Mouse (Mus musculus) ES-E14 (cell line): ENCODE measurements at regions not wholly inside any gene's neighbourhood (a gene's known extent, or its start where the extent isn't known, plus 50 kb on each side); places are given as distances from the start of the nearest gene placed in this dataset.
A peak's percentile ranks its signal among the peaks of the same experiment; 100 is the strongest.

Experiments used
- DNase-seq: peaks from one replicate; pipeline ENCODE4 v3.0.0-alpha.2; 2013; ENCODE audit warnings: low read depth, low spot score
- H3K27ac ChIP-seq: 2 replicates; pipeline ENCODE4 v1.5.1; 2012; ENCODE audit warnings: low read depth, mild to moderate bottlenecking, low read length, moderate library complexity, mixed read lengths; ENCODE audit not compliant: poor library complexity, insufficient read depth, severe bottlenecking
- H3K36me3 ChIP-seq: 2 replicates; pipeline ENCODE4 v1.6.1; 2012; ENCODE audit warnings: mild to moderate bottlenecking, low read length, moderate library complexity, mixed read lengths; ENCODE audit not compliant: control insufficient read depth, poor library complexity, insufficient read depth, severe bottlenecking
- H3K4me1 ChIP-seq, 2 experiments: fragments of 150-350 bp in 1 of 2; sonication (generic) in 1 of 2; 2 replicates each; pipeline ENCODE4 v1.6.1; 2012; ENCODE audit warnings: low read length in 2 of 2, mild to moderate bottlenecking in 1 of 2, mixed read lengths in 1 of 2; ENCODE audit not compliant: control insufficient read depth in 2 of 2, insufficient read depth in 2 of 2, poor library complexity in 1 of 2
- H3K4me3 ChIP-seq, 2 experiments: fragments of 150-350 bp in 1 of 2; sonication (generic) in 1 of 2; 2 replicates each; pipeline ENCODE4 v1.5.1; 2012; ENCODE audit warnings: low read length in 2 of 2, low read depth in 1 of 2, mild to moderate bottlenecking in 1 of 2, mixed read lengths in 1 of 2; ENCODE audit not compliant: insufficient read depth in 1 of 2, poor library complexity in 1 of 2, severe bottlenecking in 1 of 2
- H3K9ac ChIP-seq: 2 replicates; pipeline ENCODE4 v1.6.1; 2012; ENCODE audit warnings: low read depth, mild to moderate bottlenecking, low read length, mixed read lengths; ENCODE audit not compliant: poor library complexity, insufficient read depth, severe bottlenecking
- H3K9me3 ChIP-seq: fragments of 150-350 bp; sonication (generic); 2 replicates; pipeline ENCODE4 v1.6.1; 2012; ENCODE audit warnings: low read depth, mild to moderate bottlenecking, low read length; ENCODE audit not compliant: control insufficient read depth, insufficient read depth
- CHD2 ChIP-seq: IDR thresholded peaks from 2 replicates; pipeline ENCODE4 v1.6.1; 2014; ENCODE audit warnings: mild to moderate bottlenecking, low read depth, low read length, inconsistent platforms
- HCFC1 ChIP-seq: IDR thresholded peaks from 2 replicates; pipeline ENCODE4 v1.6.1; 2012; ENCODE audit warnings: low read length, inconsistent platforms, borderline replicate concordance; ENCODE audit not compliant: insufficient read depth
- MAFK ChIP-seq: IDR thresholded peaks from 2 replicates; pipeline ENCODE4 v1.6.1; 2014; ENCODE audit warnings: mild to moderate bottlenecking, low read depth, low read length, inconsistent platforms; ENCODE audit not compliant: insufficient read depth
- ZC3H11A ChIP-seq: IDR thresholded peaks from 2 replicates; pipeline ENCODE4 v1.6.1; 2012; ENCODE audit warnings: low read depth, mild to moderate bottlenecking, inconsistent platforms, low read length, borderline replicate concordance
- ZNF384 ChIP-seq: IDR thresholded peaks from 2 replicates; pipeline ENCODE4 v1.6.1; 2012; ENCODE audit warnings: low read depth, low read length, inconsistent platforms
- in situ Hi-C, 2 experiments: fragments of 600-800 bp; cut with MboI; formaldehyde crosslinking; loops; one replicate each; pipeline ENCODE4 v1.15.1; 2025; ENCODE audit warnings: low sequenced_read_pairs in 2 of 2, inconsistent platforms in 1 of 2; ENCODE audit not compliant: unreplicated experiment in 2 of 2

GRCm38 (mm10) chr3:18683346-18684101 lies 735.3 kb downstream of the Cypt12 start:
- Histone ChIP-seq H3K4me1 (no peaks in the 10 kb centered on the region), H3K36me3 (no peaks in the 10 kb centered on the region), H3K4me3 (no peak overlapping the region), H3K9ac (no peak overlapping the region), H3K9me3 (no peaks in the 10 kb centered on the region), H3K27ac (no peak overlapping the region)
- no peak for DNase-seq
- in situ Hi-C loops, result no loop called here
- TF ChIP-seq ZC3H11A, result no peak

- Histone ChIP-seq H3K4me1 (peaks cover 0 to 5% of the 10 kb centered on the region in 2 experiments; a peak in 1 of 4 replicates), H3K4me3 (no peak overlapping the region), H3K27ac (peak overlapping the region; percentile 66; the same call in 1 of the 2 replicates), H3K9me3 (no peaks in the 10 kb centered on the region), H3K9ac (no peak overlapping the region), H3K36me3 (no peaks in the 10 kb centered on the region; the same call in 1 of the 2 replicates)
- TF ChIP-seq HCFC1 (no peak), ZNF384 (peak; percentile 50; the same call in 1 of the 2 replicates)
- in situ Hi-C loops, result no loop called here
- peak; percentile 41 for DNase-seq
These were observed 747.0 kb downstream of the Cypt12 start for GRCm38 (mm10) chr3:18695113-18695792.

- H3K4me3 ChIP-seq, result no peak overlapping the region
- H3K9ac ChIP-seq, result no peak overlapping the region
- H3K36me3 ChIP-seq, result no peaks in the 10 kb centered on the region; the same call in 1 of the 2 replicates
- TF ChIP-seq ZNF384 (no peak), ZC3H11A (no peak), HCFC1 (no peak), MAFK (no peak), CHD2 (no peak)
- in situ Hi-C loops, result no loop called here
- peak; percentile 33 for DNase-seq
- peak overlapping the region; percentile 88; the same call in 1 of the 2 replicates for H3K27ac ChIP-seq
- no peaks in the 10 kb centered on the region for H3K9me3 ChIP-seq
- peaks cover 0 to 5% of the 10 kb centered on the region in 2 experiments; a peak in 1 of 4 replicates for H3K4me1 ChIP-seq
These were observed 748.9 kb downstream of the Cypt12 start for GRCm38 (mm10) chr3:18696981-18697660.

GRCm38 (mm10) chr3:18698106-18698505 lies 749.9 kb downstream of the Cypt12 start:
- no peak for TF ChIP-seq ZC3H11A
- no peak for TF ChIP-seq MAFK
- no peak for TF ChIP-seq ZNF384
- TF ChIP-seq CHD2, result no peak
- no peak for TF ChIP-seq HCFC1
- Histone ChIP-seq H3K9me3 (no peaks in the 10 kb centered on the region), H3K4me1 (peaks cover 0 to 5% of the 10 kb centered on the region in 2 experiments; a peak in 1 of 4 replicates), H3K36me3 (no peaks in the 10 kb centered on the region; the same call in 1 of the 2 replicates), H3K27ac (peak overlapping the region; percentile 88), H3K4me3 (no peak overlapping the region), H3K9ac (no peak overlapping the region)
- in situ Hi-C loops, result no loop called here
- DNase-seq, result peak; percentile 29
